Mouse (Mus musculus): ENCODE results near the gene 5530400C23Rik.
"Not testable (repeated sequence)": the region's sequence is repeated elsewhere in the genome, so short reads cannot be mapped to it uniquely, and the experiment has no call there.

Gene 5530400C23Rik

DNA sequence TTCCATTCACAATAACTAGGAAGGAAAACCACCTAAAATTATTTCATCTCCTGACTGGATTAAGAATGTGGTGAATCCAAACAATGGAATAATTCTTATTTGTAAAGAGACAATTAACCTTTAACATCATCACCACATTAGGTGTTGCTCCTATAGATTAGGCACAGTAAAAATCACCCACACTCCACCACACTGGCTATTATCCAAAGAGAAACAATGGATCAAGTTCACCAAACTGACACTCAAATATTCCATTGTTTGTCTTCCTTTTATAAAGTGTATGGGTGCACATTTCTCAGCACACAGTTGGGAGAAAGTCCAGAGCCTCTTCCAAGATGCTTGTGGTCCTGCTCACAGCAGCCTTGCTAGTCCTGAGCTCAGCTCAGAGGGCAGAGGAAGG, at the start of gene 5530400C23Rik:
Gene 5530400C23Rik, plus strand, starts transcription at position 301 of the 400 bp plus-strand sequence.
- not testable (repeated sequence) for DNase-seq

GRCm38 (mm10) chr6:133305952-133306715, 14.1 kb downstream of the 5530400C23Rik start:
- peak; percentile 14 for DNase-seq

GRCm38 (mm10) chr6:133313896-133314295, 21.9 kb downstream of the 5530400C23Rik start:
- not testable (repeated sequence) for DNase-seq

GRCm38 (mm10) chr6:133338535-133338934, 46.5 kb downstream of the 5530400C23Rik start:
- no peak for DNase-seq

DNA sequence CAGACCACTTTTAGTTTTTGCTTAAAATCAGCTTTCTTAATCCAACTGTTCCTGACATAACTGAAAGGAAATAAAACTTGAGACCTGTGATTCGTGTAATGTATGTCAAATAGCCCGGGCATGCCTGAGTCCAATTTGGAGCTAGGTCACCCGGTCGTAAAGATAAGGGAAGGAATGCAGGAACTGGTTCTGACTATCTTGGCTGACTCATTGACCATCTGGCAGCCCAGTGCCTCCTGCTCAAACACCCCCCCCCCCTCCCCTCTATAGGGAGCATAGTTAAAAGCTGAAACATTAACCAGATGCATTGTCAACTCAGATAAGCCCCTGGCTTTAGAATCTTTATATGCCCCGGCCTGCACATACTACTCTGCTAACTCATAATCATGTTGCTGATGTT, 49.7 kb downstream of the 5530400C23Rik start:
- not testable (repeated sequence) for DNase-seq
